Mouse (Mus musculus) WW6 (cell line): ENCODE data around the gene Lpin2.
A peak's percentile ranks its signal among the peaks of the same experiment; 100 is the strongest.

Source experiments
- DNase-seq: peaks from one replicate; pipeline ENCODE4 v3.0.0-alpha.2; 2013; ENCODE audit warnings: low read depth, low spot score

Gene Lpin2

GRCm38 (mm10) chr17:71171161-71171560, 11.2 kb upstream of the Lpin2 start:
- DNase-seq, result no peak

DNA sequence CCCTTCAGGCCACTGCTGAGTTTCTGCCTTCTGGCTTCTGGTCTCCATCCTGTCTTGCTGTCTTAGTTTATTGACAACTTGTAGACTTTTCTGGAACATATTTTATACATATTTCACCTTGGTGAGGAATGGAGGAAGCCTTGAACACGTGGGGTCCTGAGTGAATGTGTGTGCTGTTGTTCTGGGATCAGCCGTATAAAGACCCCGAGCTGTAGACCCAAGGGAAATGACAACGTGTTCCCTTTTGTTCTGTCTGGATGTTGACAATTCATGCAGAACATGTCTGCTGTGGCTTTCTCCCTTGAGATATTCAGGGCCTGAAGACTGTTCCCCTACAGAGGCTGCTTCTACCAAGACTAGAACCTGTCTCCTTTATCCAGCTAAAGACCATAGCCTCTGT, 5.0 kb upstream of the Lpin2 start:
- DNase-seq, result no peak

- DNase-seq, result no peak
Measured at GRCm38 (mm10) chr17:71177949-71178348, 4.4 kb upstream of the Lpin2 start.

DNA sequence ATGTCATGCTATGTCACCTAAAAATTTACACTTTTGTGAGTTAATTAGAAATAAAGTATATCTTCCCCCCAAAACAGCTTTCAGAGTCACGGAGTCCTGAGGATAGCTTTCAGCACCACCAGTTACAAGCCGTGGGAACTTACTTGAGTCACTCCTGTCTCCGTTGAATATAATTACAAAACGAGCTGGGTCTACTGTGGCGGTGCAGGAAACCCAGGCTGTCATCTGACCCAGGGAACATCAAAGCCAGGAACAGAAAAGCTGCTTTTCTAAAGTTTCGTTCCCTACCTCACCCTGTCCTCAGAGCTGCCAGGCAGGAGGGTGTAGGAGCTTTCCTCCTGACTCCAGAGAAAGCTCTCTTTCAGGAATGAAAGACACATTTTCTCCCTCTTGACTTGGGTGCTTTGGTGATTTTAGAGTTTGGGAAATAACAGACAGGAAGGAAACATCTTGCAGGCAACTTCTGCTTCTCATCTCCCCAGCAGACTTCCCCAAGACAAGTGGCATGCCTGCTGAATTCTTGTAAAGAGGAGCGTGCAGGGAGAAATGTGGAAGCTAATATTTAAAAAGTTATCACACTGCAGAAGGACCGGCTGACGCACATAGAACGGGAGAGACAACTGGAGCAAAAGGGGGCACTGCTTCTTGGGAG, 3.7 kb upstream of the Lpin2 start:
- DNase-seq, result no peak

GRCm38 (mm10) chr17:71179551-71180309, 2.6 kb upstream of the Lpin2 start:
- DNase-seq, result no peak

GRCm38 (mm10) chr17:71180601-71181000, 1.8 kb upstream of the Lpin2 start:
- no peak for DNase-seq

- DNase-seq, result peak; percentile 48
Measured at GRCm38 (mm10) chr17:71182871-71183656, 704 bp downstream of the Lpin2 start.

- no peak for DNase-seq
Measured at GRCm38 (mm10) chr17:71183657-71184261, 1.4 kb downstream of the Lpin2 start.

DNA sequence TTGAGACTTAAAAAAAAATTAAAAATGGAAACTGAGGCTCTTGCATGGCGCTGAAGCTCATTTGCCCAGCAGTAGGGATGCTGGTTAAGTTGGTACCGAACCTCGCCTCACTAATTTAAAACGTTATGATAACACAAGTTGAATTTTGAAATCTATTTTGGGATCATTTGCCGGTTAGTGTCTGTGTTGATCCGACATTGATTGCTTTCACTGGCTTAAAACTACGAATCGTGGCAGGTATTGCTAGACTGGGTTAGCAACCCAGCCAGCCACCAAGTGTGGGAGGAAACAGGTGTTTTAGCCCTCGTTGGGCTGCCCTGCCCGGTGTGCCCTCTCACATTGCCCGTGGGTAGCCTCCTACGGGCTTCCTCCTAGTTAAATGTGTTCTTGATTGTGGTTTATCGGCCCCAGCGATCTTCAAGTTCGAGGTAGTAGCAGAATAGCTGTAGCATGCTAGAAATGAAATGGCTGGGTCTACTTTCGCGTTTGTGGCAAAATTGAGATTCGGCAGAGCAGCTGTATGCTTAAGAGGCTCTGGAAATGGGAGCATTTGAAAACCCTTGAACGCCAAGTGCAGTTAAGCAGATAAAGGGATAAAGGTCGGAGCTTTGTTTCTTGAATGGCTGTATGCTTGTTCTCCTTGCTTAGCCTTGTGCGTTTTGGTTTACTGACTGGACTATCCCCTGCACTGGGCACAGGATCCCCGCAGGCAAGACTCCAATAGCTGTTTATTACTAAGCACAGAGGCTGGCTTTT, 2.2 kb downstream of the Lpin2 start:
- no peak for DNase-seq

GRCm38 (mm10) chr17:71185368-71185767, 3.0 kb downstream of the Lpin2 start:
- DNase-seq, result no peak

DNA sequence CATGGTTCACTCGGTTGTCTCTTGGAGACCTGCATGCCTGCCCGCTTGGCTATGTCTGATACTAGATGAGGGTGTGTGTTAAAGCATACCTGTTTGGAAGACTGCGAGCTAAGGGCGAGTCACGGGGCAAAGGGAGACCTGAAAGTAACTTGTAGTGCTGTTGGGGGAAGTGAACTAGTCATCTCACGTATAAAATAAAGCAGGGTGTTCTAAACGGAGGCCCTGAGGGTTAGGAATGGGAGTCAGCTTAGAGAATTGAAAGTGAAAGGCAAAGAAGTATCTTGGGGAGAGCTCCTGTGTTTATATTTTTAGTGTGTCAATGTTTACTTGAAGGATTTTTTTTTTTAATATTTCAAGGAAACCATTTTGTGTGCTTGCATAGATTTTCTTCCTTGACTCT, 8.2 kb downstream of the Lpin2 start:
- DNase-seq, result no peak

- no peak for DNase-seq
Measured at GRCm38 (mm10) chr17:71191063-71191462, 8.7 kb downstream of the Lpin2 start.

GRCm38 (mm10) chr17:71191651-71192419, 9.5 kb downstream of the Lpin2 start:
- no peak for DNase-seq

DNA sequence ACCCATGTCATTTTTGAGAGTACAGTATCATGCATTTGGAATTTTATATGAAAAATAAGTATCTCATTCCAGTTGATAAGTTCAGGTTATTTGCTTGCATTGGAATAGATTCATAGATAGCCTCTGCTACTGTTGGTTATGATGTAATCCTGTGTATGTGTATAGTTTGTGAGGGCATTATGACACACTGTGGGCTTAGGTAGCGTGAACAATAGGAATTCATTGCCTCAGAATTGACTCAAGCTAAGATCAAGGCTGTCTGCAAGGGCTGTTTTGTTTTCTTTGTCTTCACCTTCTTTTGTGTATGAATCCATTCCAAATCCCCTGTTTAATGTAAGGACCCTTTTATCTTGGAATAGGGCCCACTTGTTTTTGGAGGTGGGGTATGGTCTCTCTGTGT, 10.7 kb downstream of the Lpin2 start:
- DNase-seq, result no peak

DNA sequence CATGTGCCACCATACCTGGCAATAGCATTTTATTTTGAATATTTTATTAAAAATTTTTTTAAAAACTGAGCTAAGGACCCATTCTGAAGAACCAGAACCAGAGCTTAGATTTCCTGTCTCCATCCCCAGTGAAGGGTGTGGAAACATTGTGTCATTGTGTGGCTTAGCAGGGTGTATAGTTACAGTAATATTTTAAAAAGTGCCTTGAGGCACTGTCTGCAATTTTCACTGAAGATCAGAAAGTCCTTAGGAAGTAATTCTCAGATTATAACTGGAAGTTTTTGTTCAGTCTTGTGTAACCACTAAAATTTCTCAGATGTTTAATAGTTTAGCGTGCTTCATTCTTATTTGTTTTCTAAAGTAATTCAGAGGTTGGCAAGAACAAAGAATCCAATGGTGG, 11.1 kb downstream of the Lpin2 start:
- no peak for DNase-seq

DNA sequence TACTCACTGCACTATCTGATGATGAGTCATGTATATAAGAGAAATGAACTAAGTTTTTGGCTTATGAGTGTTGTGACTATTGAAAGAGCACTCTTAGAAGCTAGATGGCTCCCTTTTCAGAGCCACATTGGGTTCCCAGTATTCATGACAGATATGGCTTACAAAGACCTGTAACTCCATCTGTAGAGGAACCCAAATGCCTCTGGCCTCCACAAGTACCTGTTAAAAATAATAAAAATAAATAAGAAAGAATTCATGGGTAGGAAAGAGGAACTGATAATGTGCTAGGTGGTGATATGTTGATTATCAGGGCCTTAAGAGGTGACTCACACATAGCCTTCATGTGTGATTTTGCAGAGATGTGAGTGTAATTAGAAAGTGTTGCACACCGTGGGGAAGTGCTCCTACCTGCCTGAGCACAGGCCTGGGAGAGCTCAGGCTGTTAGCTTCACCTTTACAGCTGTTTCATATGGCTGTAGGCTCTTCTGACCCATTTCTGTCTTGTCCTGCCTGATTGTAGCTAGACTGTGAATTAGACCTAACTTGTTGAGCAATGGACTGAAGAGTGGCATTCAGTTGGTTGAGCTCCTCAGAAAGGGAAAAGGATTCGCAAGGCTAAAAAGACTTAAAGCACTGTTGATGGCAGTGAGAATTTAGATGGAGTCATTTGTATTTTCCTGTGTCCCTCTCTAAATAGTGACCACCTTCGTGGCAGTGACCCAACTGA, 12.7 kb downstream of the Lpin2 start:
- no peak for DNase-seq

DNA sequence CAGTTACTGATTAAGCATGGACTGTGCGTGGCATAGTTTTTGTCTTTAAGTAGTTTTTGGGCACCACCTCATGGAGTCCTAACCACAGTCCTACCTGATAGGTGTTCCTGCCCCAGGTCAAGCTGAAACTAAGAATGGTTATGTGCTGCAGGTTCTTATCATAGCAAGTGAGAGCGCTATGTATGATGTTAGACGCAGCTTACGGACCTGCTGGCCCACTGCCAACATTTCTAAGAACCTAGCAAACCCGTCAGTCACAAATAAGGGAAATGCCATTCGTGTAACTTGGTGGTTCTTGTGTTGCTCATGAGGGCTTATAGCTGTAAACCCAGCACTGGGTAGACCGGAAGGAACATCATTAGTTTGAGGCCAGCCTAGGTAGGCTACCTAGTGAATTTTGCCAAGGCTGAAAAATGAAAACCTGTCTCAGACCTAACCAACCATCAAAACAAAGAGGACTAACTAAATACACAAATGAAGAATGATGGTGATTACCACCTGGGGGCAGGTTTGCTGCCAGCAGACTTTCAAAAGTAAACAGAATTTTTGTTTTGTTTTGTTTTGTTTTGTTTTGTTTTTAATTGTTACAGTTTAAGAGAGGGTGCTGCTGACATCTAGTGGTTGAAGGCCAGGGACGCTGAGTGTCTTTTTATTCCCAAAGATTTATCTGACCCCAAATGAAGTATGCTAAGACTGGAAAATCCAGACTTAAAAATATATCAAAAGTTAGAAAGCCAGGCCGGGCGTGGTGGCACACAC, 13.5 kb downstream of the Lpin2 start:
- DNase-seq, result no peak

DNA sequence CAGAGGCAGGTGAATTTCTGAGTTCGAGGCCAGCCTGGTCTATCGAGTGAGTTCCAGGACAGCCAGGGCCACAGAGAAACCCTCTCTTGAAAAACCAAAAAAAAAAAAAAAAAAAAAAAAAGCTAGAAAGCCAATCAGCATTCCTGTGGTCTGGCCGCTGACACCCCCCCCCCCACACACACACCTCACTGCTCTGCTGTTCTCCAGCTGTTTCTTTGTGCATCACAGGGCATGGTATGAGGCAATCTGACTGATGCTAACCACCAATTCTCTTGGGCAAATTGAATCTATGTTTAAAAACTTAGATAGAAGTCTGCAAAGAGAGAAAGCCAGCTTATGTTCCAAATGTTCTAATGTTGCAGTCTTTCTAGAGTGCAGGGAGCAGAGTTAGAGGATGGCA, 14.1 kb downstream of the Lpin2 start:
- no peak for DNase-seq

DNA sequence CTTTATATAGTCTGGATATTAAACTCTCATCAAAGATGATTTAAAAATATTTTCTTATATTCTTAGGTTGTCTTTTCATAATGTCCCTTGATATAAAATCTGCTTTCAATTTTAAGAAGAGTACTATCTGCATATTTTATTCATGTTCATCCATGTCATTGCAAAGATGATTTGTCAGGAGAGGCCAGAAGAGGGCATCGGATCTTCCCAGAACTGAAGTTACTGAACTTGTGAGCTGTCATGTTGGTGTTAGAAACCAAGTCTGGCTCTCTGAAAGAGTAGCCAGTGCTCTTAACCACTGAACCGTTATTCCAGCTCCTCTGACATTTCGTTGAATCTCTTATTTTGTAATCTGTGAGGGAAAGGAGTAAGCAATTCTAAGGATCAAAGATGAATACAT, 17.0 kb downstream of the Lpin2 start:
- no peak for DNase-seq
